Mouse (Mus musculus): ENCODE data around the gene Ncam1.

DNA sequence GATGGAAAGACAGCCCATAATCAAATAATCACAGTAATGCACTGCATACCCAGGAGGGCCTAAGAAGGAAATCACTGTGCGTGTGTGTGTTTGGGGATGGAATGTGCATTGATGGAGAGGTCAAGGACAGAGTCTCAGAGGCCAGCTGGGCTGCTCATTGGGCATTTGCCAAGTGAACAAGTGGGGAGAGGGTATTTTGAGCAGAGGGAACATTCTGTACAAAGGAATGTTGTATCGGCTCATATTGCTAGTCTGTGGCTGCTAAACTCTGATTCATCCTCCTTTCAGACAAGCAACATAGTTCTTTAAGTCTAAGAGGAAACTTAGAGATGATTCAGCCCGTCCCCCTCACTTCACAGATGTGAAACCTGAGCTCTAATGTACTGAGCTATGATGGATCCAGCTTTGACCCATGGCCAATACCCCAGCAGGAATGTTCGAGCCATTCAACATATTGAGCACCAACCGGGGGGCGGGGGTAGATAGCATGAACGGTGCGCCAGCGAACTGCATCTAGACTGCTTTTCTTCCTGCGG lies 17.5 kb upstream of the Ncam1 start:
- TF ChIP-seq CTCF (IDR thresholded peaks at IDR 0.05; ENCODE audit: extremely low read depth, insufficient read depth, insufficient read length, insufficient replicate concordance) (no peak), POLR2A (IDR thresholded peaks at IDR 0.05; ENCODE audit: low read depth, low read length) (no peak)

Data from spleen, adult 2 months (tissue).